Mouse (Mus musculus) induced T-regulatory cell, adult 2 months (primary cell): ENCODE data around the gene Brcc3.

Experiments used
- DNase-seq: peaks from one replicate; pipeline ENCODE4 v3.0.0-alpha.2; 2012; ENCODE audit warnings: low read depth

The Brcc3 gene

DNA sequence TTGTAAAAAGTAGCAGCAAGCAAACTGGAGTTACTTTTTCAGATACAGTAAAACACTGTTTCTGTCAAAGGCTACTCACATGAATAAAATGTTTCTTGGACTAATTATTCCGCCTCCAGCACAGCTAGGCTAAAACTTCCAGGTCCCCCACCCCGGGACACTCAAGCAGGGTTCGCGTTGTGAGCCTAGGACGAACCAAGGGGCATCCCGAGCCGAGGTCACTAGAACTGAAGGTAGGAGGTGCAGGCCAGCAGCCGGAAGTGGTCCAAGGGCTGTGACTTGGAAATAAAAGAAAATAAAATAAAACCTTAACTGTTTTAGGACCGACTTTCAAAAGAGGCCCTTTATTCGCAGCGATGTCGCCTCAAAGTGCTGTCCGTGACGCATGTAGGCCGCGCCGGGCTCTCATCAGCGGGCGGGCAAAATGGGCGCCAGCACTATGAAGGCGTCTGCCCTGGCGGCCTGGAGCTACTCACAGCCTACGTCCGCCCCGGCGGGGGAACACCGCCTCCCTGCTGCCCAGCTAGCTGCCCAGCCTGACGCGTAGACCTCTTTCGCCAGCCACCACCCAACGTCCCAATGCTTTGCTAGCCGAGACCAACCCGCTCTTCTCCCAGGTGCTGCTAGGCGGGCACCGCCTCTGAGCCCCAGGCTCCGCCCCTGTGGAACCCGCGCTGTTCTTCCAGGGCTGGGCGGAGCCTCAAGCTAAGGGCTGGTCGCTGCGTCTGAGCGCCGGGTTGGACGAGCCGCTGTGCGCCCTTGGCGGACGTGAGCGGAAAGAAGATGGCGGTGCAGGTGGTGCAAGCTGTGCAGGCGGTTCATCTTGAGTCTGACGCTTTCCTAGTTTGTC, at the start of gene Brcc3, which contains the start of the genes Cmc4 and Mtcp1:
Gene Brcc3 (plus strand): TSS at position 693 of the 850 bp plus-strand sequence.
Gene Cmc4 (minus strand): TSS at position 649 of the 850 bp plus-strand sequence.
Gene Mtcp1 (minus strand): TSS at position 653 of the 850 bp plus-strand sequence.
- DNase-seq, result peak; percentile 92

DNA sequence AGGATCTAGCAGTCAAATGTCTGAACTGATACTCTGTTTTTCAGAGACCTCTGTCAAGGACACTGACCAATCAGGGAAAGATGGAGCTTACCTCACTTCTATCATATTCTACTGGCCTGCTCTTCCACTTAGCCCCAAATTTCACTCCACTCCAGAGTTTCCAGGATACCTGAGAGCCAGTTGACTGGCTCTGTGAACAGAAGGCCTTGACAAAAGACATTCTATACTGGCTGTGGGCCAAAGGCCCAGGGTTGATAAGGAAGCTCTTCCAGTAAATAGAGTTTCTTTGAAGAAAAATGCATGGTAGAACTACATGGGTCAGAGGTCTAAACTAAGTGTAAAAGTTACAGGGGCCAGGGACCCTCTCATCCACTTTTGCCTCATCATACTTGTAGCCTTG, 46.2 kb upstream of the Brcc3 start:
- DNase-seq, result no peak

- no peak for DNase-seq
Observed at GRCm38 (mm10) chrX:75372666-75373425, 43.6 kb upstream of the Brcc3 start.

GRCm38 (mm10) chrX:75376815-75377214, 39.6 kb upstream of the Brcc3 start:
- DNase-seq, result no peak

- peak; percentile 1 for DNase-seq
Observed at GRCm38 (mm10) chrX:75381176-75381575, 35.3 kb upstream of the Brcc3 start.

- no peak for DNase-seq
Observed at GRCm38 (mm10) chrX:75381699-75382098, 34.7 kb upstream of the Brcc3 start.

- DNase-seq, result peak; percentile 81
Observed at GRCm38 (mm10) chrX:75382195-75382771, 34.1 kb upstream of the Brcc3 start, which contains the start of the genes Fundc2 and F8. TSS of gene Fundc2 (plus strand) at chrX:75382399. TSS of gene F8 (minus strand) at chrX:75382615.

DNA sequence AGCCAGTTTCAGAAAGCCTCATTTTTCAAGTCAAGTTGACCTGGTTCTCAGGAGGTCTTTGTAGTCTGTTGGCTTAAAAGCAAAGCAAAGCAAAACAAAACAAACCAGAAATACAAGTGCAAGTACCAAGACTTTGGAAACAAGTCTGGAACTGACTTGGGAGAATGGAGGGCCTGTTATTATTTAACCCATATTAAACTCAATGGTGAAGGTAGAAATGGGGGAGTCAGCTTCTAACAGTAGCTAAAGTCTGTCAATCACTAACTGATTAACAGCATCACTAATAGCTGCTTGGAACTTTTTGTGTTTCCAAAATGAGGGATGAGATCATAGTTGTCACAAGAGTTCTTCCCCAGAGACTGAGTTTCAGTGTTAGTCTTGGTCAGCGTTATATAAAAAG, 17.0 kb upstream of the Brcc3 start:
- no peak for DNase-seq

DNA sequence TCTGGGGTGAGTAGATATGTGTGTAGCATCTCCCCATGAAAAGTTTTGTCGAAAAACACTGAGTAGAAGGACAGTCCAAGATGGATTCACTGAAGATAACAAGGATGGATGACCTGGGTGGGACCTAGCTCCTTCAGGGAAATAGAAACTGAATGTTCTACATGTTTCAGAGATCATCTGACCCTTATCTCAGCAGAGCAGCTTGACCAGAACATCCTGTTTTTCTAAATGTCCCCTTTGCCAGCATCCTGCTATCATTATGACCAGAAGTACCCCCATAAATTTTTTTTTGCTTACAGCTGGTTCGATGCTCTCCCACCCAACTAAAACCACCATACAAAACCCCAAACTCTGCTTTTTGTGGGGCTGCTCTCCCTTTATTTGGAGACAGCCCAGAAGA, 13.8 kb upstream of the Brcc3 start:
- DNase-seq, result no peak

DNA sequence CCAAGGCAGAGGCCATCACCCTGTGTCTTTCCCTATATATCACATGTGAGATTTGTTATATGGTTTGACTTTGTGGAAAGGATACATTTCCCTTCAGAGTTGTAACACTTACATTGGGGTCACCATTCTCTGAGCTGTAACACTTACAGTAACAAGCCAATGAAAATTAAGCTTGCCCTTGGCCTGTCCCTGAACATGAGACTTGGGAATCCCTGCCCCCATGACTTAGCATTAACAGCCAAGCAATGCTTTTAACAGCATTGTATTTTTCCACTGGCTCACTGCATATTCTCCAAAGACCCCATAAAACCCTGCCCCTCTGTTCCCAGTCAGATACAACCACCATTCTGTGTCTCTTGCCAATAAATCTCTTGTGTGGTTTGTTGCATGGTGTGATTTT, 13.1 kb upstream of the Brcc3 start:
- no peak for DNase-seq

- DNase-seq, result no peak
Observed at GRCm38 (mm10) chrX:75409711-75410110, 6.7 kb upstream of the Brcc3 start.

- no peak for DNase-seq
Observed at GRCm38 (mm10) chrX:75454597-75454996, 38.2 kb downstream of the Brcc3 start.

DNA sequence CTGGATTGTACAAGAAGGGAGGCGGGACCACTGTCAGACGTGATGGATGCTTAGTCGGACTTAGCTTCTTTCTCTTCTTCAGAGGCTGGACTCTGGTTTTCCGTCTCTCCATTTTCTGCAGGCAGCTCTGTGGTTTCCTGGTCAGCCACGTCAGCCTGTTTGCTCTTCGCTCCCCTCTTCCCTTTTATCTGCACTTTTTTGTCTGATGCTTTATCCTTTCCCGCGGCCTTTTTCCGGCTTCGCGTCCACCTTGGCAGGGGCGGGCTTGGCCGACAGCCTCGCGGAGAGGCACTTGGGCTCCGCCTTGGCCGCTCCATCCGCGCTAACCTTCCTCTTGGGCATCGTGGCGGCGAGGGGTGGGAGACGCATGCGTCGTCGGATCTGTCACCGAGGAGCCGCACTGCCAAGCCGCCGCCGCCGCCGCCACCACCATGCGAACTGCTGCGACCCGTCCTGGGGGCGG, 58.8 kb downstream of the Brcc3 start:
- DNase-seq, result peak; percentile 35

DNA sequence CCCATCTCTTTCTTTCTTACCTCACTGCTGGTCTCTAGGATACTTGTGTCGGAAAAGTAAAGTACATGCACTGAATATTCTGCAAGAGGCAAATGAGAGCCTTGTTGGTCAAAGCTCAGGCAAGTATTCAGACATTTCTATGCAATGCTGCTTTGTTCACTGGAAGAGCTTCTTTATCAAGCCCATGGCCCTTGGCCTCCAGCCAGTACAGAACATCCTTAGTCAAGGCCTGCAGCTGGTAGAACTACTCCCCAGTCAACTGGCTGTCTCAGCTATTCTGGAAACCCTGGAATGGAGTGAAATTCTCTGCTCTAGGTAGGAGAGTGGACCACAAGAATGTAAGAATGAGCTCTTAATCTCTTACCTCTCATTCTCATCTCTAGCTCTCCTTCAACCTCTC, 73.5 kb downstream of the Brcc3 start:
- DNase-seq, result no peak
